Mouse (Mus musculus): Measurements from ENCODE around the gene Slc16a1. TPM values are rescaled to one million over a fixed set of nuclear protein-coding genes. Genes with fewer than 3 reads are reported as not detected.
A peak's percentile ranks its signal among the peaks of the same experiment; 100 is the strongest.
"Not testable (repeated sequence)": the region's sequence is repeated elsewhere in the genome, so short reads cannot be mapped to it uniquely, and the experiment has no call there.

Gene Slc16a1
- polyA plus RNA-seq, 3 experiments from 2014 or later: 5.7 to 9.9 (median 7.0) TPM

DNA sequence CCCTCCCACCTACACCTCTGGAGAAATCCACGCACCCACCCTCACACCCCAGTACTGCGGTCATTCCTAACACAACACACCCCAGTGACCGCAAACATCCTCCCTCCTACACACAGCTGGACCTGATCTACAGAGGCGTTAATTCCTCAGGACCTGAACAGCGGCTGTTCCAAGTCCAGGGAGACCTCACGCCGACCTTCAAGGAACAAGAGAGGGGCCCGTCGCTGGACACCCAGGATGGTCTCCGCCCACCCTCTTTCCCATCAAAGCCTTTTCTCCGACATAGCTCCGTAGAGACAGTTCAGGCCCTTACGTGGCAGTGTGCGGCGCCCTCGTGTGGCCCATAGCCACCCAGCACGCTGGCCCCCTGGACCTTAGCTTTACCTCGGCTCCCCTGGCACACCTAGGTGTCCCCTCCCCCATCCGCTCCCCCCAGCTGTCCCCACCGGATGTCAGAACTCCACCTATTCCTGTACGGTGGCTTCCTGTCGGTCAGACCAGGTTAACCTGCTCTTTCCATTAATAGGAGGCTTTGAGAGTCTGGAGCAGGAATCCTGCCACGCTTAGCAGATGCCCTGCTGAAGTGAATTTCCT, 36.9 kb downstream of the Slc16a1 start:
- peak; percentile 56 for ATAC-seq

DNA sequence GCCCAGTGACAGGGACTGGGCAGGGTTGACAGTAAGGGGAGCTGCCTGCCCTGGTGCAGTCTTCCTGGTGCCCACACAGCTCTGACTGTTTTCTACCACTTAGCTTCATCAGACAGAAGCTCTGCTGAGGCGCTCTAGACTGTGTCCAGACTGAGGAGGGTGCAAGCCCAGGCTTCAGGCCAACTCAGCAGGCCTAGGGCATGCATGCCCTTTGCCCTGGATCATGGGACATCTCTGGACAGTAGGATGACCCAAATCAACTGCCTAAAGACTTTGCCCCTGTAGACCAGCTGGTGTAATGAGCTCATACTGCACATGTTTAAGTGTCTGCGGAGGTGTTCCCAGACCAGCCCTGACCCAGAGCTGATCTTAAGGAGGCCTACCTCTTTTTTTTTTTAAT, 39.3 kb downstream of the Slc16a1 start:
- no peak for ATAC-seq

DNA sequence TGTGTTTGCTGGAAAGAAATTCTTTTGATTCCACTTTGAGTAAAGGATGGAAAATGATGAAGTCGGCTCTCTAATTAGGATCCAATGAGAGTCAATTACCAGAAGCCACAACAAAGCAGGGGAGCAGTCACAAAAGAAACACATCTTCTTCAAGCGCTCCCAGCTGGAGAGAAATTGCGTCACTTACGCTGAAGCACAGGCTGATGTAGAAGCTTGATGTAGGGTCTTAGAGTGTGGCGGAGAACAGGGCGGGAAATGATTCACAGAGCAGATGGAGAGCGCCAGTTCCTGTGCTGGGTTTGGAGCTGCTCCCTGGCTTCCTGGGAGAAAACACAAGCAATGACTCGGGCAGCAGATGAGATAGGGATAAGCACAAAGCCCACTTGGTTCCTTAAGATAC, 40.4 kb downstream of the Slc16a1 start:
- no peak for ATAC-seq

DNA sequence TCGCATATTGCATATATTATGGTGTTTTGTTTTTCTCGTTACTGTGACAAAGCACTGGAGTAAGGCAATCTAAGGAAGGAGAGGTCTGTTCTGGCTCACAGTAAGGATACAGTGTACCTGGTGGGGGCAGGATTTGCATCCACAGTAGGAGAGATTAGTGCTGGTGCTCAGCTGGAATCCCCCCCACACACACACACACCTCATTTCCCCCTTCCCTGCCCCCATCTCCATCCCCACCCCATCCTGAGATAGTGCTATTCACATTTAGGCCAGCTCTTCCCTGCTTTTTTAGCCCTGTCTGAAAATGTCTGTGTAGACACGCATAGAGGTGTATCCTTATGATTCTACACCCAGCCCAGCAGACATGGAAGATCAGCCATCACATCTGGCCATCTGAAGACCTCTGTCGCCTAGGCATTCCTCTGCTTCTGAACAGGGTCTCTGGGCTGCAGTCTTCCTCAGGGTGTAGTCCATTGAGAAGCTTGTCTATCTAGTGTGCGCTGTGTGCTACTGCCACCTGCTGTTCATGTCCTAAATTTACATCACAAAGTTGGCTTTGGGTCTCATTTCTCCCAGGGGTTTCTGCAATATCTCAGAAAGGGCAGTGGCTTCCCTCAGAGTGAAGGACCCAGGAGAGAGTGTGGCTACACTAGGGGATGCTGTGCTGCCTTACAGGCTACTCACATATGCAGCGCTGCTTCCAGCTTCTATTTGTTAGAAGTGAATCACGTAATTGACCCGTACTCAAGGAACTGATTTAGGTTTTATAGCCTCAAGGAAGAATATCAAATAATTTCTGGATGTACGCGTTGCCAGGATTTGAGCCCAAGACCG, 44.4 kb downstream of the Slc16a1 start:
- ATAC-seq: peak; percentile 68

DNA sequence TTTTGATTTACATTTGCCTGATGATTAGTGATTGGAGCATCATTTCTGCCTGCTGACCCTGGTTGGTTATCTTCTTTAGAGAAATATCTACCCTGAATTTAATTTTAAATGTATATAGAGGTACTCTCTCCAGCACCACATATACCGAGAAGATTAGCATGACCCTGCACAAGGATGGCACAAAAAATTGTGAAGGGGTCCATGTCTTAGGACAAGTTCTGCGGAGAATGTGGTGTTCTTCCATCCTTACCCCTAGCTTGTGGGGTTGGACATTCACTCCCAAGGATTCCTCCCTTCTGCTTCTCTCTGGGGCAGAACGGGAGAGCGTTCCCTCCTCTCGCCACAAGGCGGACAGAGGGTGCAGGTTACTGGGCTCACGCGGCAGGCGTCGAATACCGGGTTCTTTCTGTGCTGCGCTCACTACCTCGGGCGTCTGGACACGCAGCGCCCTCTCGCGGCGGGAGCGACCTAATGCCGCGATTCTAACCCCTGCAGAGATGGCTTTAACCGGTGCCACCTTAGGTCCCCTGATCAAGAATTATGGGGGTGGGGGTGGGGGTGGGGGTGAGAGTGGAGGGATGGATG, 62.4 kb downstream of the Slc16a1 start:
- peak; percentile 97 for ATAC-seq

DNA sequence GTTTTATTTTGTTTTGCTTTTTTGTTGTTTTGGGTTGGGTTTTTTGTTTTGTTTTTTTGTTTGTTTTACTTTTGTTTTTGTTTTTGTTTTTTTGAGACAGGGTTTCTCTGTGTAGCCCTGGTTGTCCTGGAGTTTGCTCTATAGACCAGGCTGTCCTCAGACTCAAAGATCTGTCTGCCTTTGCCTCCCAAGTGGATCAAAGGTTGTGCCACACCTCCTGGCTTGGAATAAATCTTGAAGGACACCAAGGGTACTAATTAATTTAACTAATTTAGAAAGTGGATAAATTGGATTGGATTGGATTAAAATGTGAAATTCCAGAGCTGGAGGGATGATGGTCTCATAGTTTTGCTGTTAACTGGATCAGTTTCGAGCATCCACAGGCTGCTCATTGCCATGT, 63.3 kb downstream of the Slc16a1 start:
- no peak for ATAC-seq

DNA sequence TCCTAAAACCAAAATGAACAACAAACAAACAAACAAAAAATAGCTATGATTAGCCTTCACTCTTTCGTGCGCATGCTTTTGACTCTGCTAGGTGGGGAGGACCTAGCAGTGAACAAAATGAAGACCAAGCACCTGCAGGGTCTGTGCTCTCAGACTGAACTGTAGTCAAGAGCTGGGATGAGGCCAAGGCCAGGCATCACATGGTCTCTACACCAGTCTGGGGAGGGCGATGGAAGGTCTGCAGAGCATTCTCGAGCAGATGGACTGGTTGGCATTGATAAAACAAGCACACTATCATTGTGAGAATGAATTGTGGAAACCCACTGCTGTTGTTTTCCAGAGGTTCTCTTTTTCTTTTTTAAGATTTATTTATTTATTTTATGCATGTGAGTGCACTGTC, 65.5 kb downstream of the Slc16a1 start:
- no peak for ATAC-seq

DNA sequence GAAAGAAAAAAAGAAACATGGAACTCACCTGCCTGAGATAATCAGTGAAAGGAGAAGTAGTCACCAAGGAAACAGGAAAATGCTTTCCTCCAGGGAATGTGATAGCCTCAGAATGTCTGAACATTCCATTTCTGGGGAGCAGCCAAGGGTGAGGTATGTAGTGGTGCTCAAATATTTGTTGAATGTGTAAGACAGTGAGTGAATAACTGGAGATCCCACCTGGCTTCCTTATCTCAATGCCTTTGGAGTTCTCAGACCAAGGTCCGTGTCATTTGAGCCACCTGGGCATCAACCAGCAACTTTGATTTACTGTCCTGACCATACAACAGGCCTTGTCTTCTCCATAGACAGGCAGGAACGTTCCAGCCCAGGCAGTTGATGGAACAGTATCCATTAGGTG, 68.0 kb downstream of the Slc16a1 start:
- no peak for ATAC-seq

DNA sequence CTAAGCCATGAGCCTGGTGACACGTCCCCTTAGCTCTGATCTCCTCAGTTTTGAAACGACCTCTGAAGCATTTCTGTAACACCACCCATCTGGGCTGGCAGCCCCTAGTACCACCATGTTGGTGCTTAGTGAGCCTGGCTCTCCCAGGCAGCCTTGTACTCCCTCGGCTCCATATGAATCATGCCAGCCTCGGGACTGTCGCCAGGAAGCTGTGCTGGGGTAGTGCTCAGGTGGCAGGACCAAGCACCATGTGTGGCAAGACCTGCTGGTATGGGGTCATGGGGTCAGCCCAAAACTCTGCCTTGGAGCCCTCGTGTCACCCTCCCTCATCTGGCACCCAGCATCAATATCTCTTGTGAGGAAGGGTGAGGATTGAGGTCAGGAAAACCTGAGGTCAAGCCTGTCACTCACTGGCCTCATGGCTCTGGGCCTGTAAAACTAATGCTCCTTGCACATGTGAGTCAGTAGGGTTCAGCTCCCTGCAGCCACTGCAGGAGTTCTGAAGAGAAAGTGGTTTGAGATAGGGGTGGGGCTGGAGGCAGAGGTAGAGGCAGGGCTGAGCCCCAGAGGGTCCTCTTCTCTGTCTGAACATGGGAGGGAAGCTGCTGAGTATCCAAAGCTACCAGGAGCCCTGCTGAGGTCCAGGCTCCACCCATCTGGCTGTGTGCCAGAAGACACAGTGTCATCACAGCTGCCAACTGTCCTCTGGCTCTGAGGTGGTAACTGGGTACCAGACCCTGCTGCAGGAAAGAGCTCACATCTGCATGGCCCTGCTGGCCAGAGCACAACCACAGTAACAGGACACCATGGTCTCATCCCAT, 68.7 kb downstream of the Slc16a1 start:
- ATAC-seq: not testable (repeated sequence)

DNA sequence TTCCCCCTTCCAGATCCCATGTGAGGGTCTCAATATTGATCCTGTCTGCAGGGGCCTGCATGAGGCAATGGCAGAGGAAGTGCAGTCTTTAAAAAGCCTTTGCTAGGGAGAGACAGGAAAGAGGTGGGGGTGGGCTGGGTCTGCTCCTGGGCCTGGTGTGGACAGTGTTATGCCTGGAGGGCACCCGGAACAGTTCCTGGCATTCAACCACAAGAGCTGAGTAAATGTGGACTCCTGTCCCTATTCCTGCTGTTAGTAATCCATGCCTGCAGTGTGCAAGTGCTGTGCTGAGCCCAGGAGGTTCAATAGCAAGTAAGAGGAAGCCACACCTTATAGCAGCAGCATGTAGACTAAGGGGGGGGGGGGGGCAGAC, 69.3 kb downstream of the Slc16a1 start:
- ATAC-seq: not testable (repeated sequence)

Other genes starting within 250 kb of the Slc16a1 start
- gene Lrig2, start 126.8 kb upstream of the Slc16a1 start, polyA plus RNA-seq (2017; shearing (Covaris generic)): 1 to 10 TPM; 5.6 to 6.1 (median 5.8) TPM
- gene Ppm1j, start 142.4 kb downstream of the Slc16a1 start, polyA plus RNA-seq (2017; shearing (Covaris generic)): 10 to 100 TPM; 19.0 to 23.8 (median 22.1) TPM
- gene Fam19a3, start 143.2 kb downstream of the Slc16a1 start, polyA plus RNA-seq (2017; shearing (Covaris generic)): 1 to 10 TPM in 1 of 3 experiments, under 1 TPM in 2; 0.40 to 1.5 (median 0.50) TPM
- 10 to 100 TPM in 1 of 3 experiments, 1 to 10 TPM in 2; 1.2 to 14.7 (median 2.5) TPM for gene Rhoc, start 149.7 kb downstream of the Slc16a1 start, polyA plus RNA-seq (2017; shearing (Covaris generic))
- 10 to 100 TPM; 24.0 to 29.1 (median 26.9) TPM for gene Mov10, start 179.9 kb downstream of the Slc16a1 start, polyA plus RNA-seq (2017; shearing (Covaris generic))
- gene St7l, start 225.3 kb downstream of the Slc16a1 start, polyA plus RNA-seq (2017; shearing (Covaris generic)): 10 to 100 TPM; 27.4 to 30.8 (median 30.8) TPM
- gene Capza1, start 225.8 kb downstream of the Slc16a1 start, polyA plus RNA-seq (2017; shearing (Covaris generic)): 100 to 1,000 TPM; 260 to 774 (median 501) TPM

Measured in inflammation-experienced regulatory T-cells, adult 6 months (primary cell).